Mouse (Mus musculus): ENCODE measurements around the gene Ecsit.

Ecsit gene

GRCm38 (mm10) chr9:22055713-22056112 lies 29.5 kb downstream of the Ecsit start:
- in situ Hi-C loops (cut with MboI; ENCODE audit: unreplicated experiment in 2 of 2) = loop anchor here (5.0 to 10.0 kb wide), 2 partner anchors 78 to 221 kb away; partner anchors contain the start of gene Angptl8 (in 1 of the 2)

GRCm38 (mm10) chr9:22054411-22055076 lies 30.7 kb downstream of the Ecsit start:
- in situ Hi-C loops (cut with MboI; ENCODE audit: unreplicated experiment in 2 of 2) = loop anchor here (5.0 to 10.0 kb wide), 2 partner anchors 77 to 220 kb away; partner anchors contain the start of gene Angptl8 (in 1 of the 2)

- in situ Hi-C loops (cut with MboI; ENCODE audit: unreplicated experiment in 2 of 2) = loop anchor here in 1 of 2 experiments (10.0 kb wide), 1 partner anchor 219 kb away; the partner anchor contains the start of gene Angptl8
These were observed 31.6 kb downstream of the Ecsit start for GRCm38 (mm10) chr9:22053657-22054056.

- in situ Hi-C loops (cut with MboI; ENCODE audit: unreplicated experiment in 2 of 2) = loop anchor here in 1 of 2 experiments (10.0 kb wide), 1 partner anchor 217 kb away; the partner anchor contains the start of gene Angptl8
These were observed 33.3 kb downstream of the Ecsit start, which contains the start of gene Elavl3 for GRCm38 (mm10) chr9:22051958-22052254. Gene Elavl3, minus strand, starts transcription at chr9:22052023.

- in situ Hi-C loops (cut with MboI; ENCODE audit: unreplicated experiment in 2 of 2) = loop anchor here in 1 of 2 experiments (10.0 kb wide), 1 partner anchor 217 kb away; the partner anchor contains the start of gene Angptl8
These were observed 33.9 kb downstream of the Ecsit start for GRCm38 (mm10) chr9:22051161-22051957.

GRCm38 (mm10) chr9:22050351-22050889 lies 34.8 kb downstream of the Ecsit start:
- in situ Hi-C loops (cut with MboI; ENCODE audit: unreplicated experiment in 2 of 2) = loop anchor here in 1 of 2 experiments (10.0 kb wide), 1 partner anchor 216 kb away; the partner anchor contains the start of gene Angptl8

GRCm38 (mm10) chr9:22049721-22050270 lies 35.4 kb downstream of the Ecsit start:
- in situ Hi-C loops (cut with MboI; ENCODE audit: unreplicated experiment in 2 of 2) = loop anchor here (10.0 kb wide), 1 partner anchor 215 kb away; the partner anchor contains the start of gene Angptl8 (in 2 of the 2)

- in situ Hi-C loops (cut with MboI; ENCODE audit: unreplicated experiment in 2 of 2) = loop anchor here in 1 of 2 experiments (10.0 kb wide), 1 partner anchor 215 kb away; the partner anchor contains the start of gene Angptl8
These were observed 35.9 kb downstream of the Ecsit start for GRCm38 (mm10) chr9:22049315-22049714.

- in situ Hi-C loops (cut with MboI; ENCODE audit: unreplicated experiment in 2 of 2) = loop anchor here in 1 of 2 experiments (10.0 kb wide), 1 partner anchor 213 kb away; the partner anchor contains the start of gene Angptl8
These were observed 37.9 kb downstream of the Ecsit start for GRCm38 (mm10) chr9:22047329-22047728.

- in situ Hi-C loops (cut with MboI; ENCODE audit: unreplicated experiment in 2 of 2) = loop anchor here in 1 of 2 experiments (10.0 kb wide), 1 partner anchor 207 kb away; the partner anchor contains the start of gene Angptl8
These were observed 43.4 kb downstream of the Ecsit start for GRCm38 (mm10) chr9:22041832-22042231.

GRCm38 (mm10) chr9:22037826-22038225 lies 47.4 kb downstream of the Ecsit start:
- in situ Hi-C loops (cut with MboI; ENCODE audit: unreplicated experiment in 2 of 2) = no loop called here

- in situ Hi-C loops (cut with MboI; ENCODE audit: unreplicated experiment in 2 of 2) = no loop called here
These were observed 49.8 kb downstream of the Ecsit start for GRCm38 (mm10) chr9:22035300-22036044.

GRCm38 (mm10) chr9:22030386-22030785 lies 54.9 kb downstream of the Ecsit start:
- in situ Hi-C loops (cut with MboI; ENCODE audit: unreplicated experiment in 2 of 2) = no loop called here

- in situ Hi-C loops (cut with MboI; ENCODE audit: unreplicated experiment in 2 of 2) = no loop called here
These were observed 56.8 kb downstream of the Ecsit start for GRCm38 (mm10) chr9:22028467-22028866.

- in situ Hi-C loops (cut with MboI; ENCODE audit: unreplicated experiment in 2 of 2) = no loop called here
These were observed 60.6 kb downstream of the Ecsit start for GRCm38 (mm10) chr9:22024592-22024991.
